Mouse (Mus musculus) MEL (cell line): ENCODE measurements around the gene Ell2. TPM values are rescaled to one million over a fixed set of nuclear protein-coding genes. Genes with fewer than 3 reads are reported as not detected.
A peak's percentile ranks its signal among the peaks of the same experiment; 100 is the strongest.

Experiments
- DNase-seq: peaks from one replicate; pipeline ENCODE4 v3.0.0; 2011; ENCODE audit warnings: low read depth, low spot score
- H3K27ac ChIP-seq: 2 replicates; pipeline ENCODE4 v1.5.1; 2012; ENCODE audit warnings: low read depth, mild to moderate bottlenecking, control low read depth, low read length, moderate library complexity; ENCODE audit not compliant: control insufficient read depth
- H3K27me3 ChIP-seq, 2 experiments: fragments of 150-350 bp in 1 of 2; sonication (generic) in 1 of 2; 2 replicates each; pipeline ENCODE4 v1.6.1; 2012; ENCODE audit warnings: low read length in 2 of 2, mild to moderate bottlenecking in 2 of 2, improper control_type of control experiment in 1 of 2, moderate library complexity in 1 of 2; ENCODE audit not compliant: insufficient read depth in 2 of 2, control insufficient read depth in 1 of 2
- H3K36me3 ChIP-seq, 2 experiments: 2 replicates each; pipeline ENCODE4 v1.6.1; 2012 to 2014; ENCODE audit warnings: low read length in 2 of 2, improper control_type of control experiment in 1 of 2, inconsistent platforms in 1 of 2, mild to moderate bottlenecking in 1 of 2; ENCODE audit not compliant: insufficient read depth in 2 of 2, control insufficient read depth in 1 of 2
- H3K4me1 ChIP-seq, 2 experiments: fragments of 150-350 bp in 1 of 2; sonication (generic) in 1 of 2; 2 replicates each; pipeline ENCODE4 v1.6.1; 2012; ENCODE audit warnings: low read length in 2 of 2, improper control_type of control experiment in 1 of 2, mild to moderate bottlenecking in 1 of 2; ENCODE audit not compliant: insufficient read depth in 2 of 2, control insufficient read depth in 1 of 2
- H3K4me3 ChIP-seq, 2 experiments: fragments of 150-350 bp in 1 of 2; sonication (generic) in 1 of 2; 2 replicates each; pipeline ENCODE4 v1.5.1; 2012; ENCODE audit warnings: low read depth in 2 of 2, low read length in 2 of 2, mild to moderate bottlenecking in 2 of 2, moderate library complexity in 2 of 2, control low read depth in 1 of 2, improper control_type of control experiment in 1 of 2; ENCODE audit not compliant: control insufficient read depth in 1 of 2, insufficient read depth in 1 of 2
- H3K79me2 ChIP-seq: 2 replicates; pipeline ENCODE4 v1.6.1; 2012; ENCODE audit warnings: mild to moderate bottlenecking, low read length, moderate library complexity; ENCODE audit not compliant: control insufficient read depth, poor library complexity, insufficient read depth
- H3K9ac ChIP-seq: 2 replicates; pipeline ENCODE4 v1.6.1; 2012; ENCODE audit warnings: low read depth, mild to moderate bottlenecking, control low read depth, low read length, moderate library complexity; ENCODE audit not compliant: control insufficient read depth, poor library complexity, severe bottlenecking
- H3K9me3 ChIP-seq: fragments of 150-350 bp; sonication (generic); replicated peaks from 2 replicates; pipeline ENCODE4 v1.6.1; 2012; ENCODE audit warnings: mild to moderate bottlenecking, low read length, improper control_type of control experiment, moderate library complexity; ENCODE audit not compliant: insufficient read depth
- BHLHE40 ChIP-seq: IDR thresholded peaks from 2 replicates; pipeline ENCODE4 v1.6.1; 2012; ENCODE audit warnings: low read depth, mild to moderate bottlenecking, inconsistent platforms, low read length, improper control_type of control experiment, borderline replicate concordance
- EP300 ChIP-seq, 2 experiments: IDR thresholded peaks; 2 replicates each; pipeline ENCODE4 v1.6.1; 2011; ENCODE audit warnings: improper control_type of control experiment in 2 of 2, low read length in 2 of 2, low read depth in 1 of 2, mild to moderate bottlenecking in 1 of 2
- GABPA ChIP-seq: IDR thresholded peaks from 2 replicates; pipeline ENCODE4 v1.6.1; 2012; ENCODE audit warnings: low read depth, mild to moderate bottlenecking, inconsistent platforms, low read length, improper control_type of control experiment, moderate library complexity
- GATA1 ChIP-seq: IDR thresholded peaks from 2 replicates; pipeline ENCODE4 v1.6.1; 2011; ENCODE audit warnings: low read depth, low read length, improper control_type of control experiment
- JUND ChIP-seq: IDR thresholded peaks from 2 replicates; pipeline ENCODE4 v1.6.1; 2011; ENCODE audit warnings: low read depth, mild to moderate bottlenecking, improper control_type of control experiment, low read length
- KAT2A ChIP-seq: conservative IDR thresholded peaks from 2 replicates; pipeline ENCODE4 v1.6.1; 2012; ENCODE audit warnings: low read depth, low read length, improper control_type of control experiment, inconsistent platforms
- MAX ChIP-seq: IDR thresholded peaks from 2 replicates; pipeline ENCODE4 v1.6.1; 2011; ENCODE audit warnings: low read length, improper control_type of control experiment
- MAZ ChIP-seq: IDR thresholded peaks from 2 replicates; pipeline ENCODE4 v1.6.1; 2012; ENCODE audit warnings: low read depth, mild to moderate bottlenecking, inconsistent platforms, low read length, improper control_type of control experiment
- MXI1 ChIP-seq: IDR thresholded peaks from 2 replicates; pipeline ENCODE4 v1.6.1; 2011; ENCODE audit warnings: mild to moderate bottlenecking, low read depth, low read length, improper control_type of control experiment
- MYB ChIP-seq: IDR thresholded peaks from 2 replicates; pipeline ENCODE4 v1.6.1; 2011; ENCODE audit warnings: mild to moderate bottlenecking, low read depth, low read length, improper control_type of control experiment
- POLR2A ChIP-seq, 2 experiments: IDR thresholded peaks; 2 replicates each; pipeline ENCODE4 v1.6.1; 2011 to 2012; ENCODE audit warnings: low read length in 2 of 2, mild to moderate bottlenecking in 2 of 2, control low read depth in 1 of 2, improper control_type of control experiment in 1 of 2, low read depth in 1 of 2, moderate library complexity in 1 of 2; ENCODE audit not compliant: control insufficient read depth in 1 of 2, insufficient read depth in 1 of 2, poor library complexity in 1 of 2
- POLR2AphosphoS2 ChIP-seq: IDR thresholded peaks from 2 replicates; pipeline ENCODE4 v1.6.1; 2011; ENCODE audit warnings: low read length, improper control_type of control experiment
- POLR2AphosphoS5 ChIP-seq: IDR thresholded peaks from 2 replicates; pipeline ENCODE4 v1.6.1; 2012; ENCODE audit warnings: low read depth, borderline replicate concordance, mild to moderate bottlenecking, inconsistent platforms, low read length, moderate library complexity, mixed read lengths
- RAD21 ChIP-seq: IDR thresholded peaks from 2 replicates; pipeline ENCODE4 v1.6.1; 2011; ENCODE audit warnings: mild to moderate bottlenecking, low read depth, low read length, improper control_type of control experiment
- TAL1 ChIP-seq: IDR thresholded peaks from 2 replicates; pipeline ENCODE4 v1.6.1; 2012; ENCODE audit warnings: mild to moderate bottlenecking, inconsistent platforms, low read length, moderate library complexity, mixed read lengths
- TCF12 ChIP-seq: IDR thresholded peaks from 2 replicates; pipeline ENCODE4 v1.6.1; 2014; ENCODE audit warnings: low read depth, mild to moderate bottlenecking, inconsistent platforms, low read length, improper control_type of control experiment, moderate library complexity
- USF1 ChIP-seq: IDR thresholded peaks from 2 replicates; pipeline ENCODE4 v1.6.1; 2014; ENCODE audit warnings: low read depth, mild to moderate bottlenecking, inconsistent platforms, low read length, improper control_type of control experiment, moderate library complexity
- USF2 ChIP-seq, 2 experiments: IDR thresholded peaks; 2 replicates each; pipeline ENCODE4 v1.6.1; 2011 to 2012; ENCODE audit warnings: improper control_type of control experiment in 2 of 2, low read length in 2 of 2, borderline replicate concordance in 1 of 2, inconsistent platforms in 1 of 2, low read depth in 1 of 2, mild to moderate bottlenecking in 1 of 2; ENCODE audit not compliant: insufficient read depth in 1 of 2
- ZKSCAN1 ChIP-seq: IDR thresholded peaks from 2 replicates; pipeline ENCODE4 v1.6.1; 2012; ENCODE audit warnings: low read depth, mild to moderate bottlenecking, inconsistent platforms, low read length, improper control_type of control experiment, moderate library complexity
- ZMIZ1 ChIP-seq: IDR thresholded peaks from 2 replicates; pipeline ENCODE4 v1.6.1; 2012; ENCODE audit warnings: low read depth, mild to moderate bottlenecking, inconsistent platforms, low read length, improper control_type of control experiment, moderate library complexity
- ZNF384 ChIP-seq: IDR thresholded peaks from 2 replicates; pipeline ENCODE4 v1.6.1; 2012; ENCODE audit warnings: low read depth, mild to moderate bottlenecking, inconsistent platforms, low read length, improper control_type of control experiment
- polyA plus RNA-seq, 2 experiments: library from polyadenylated mRNA; stranded (reverse) in 1 of 2; unstranded in 1 of 2; fragments of >175 nt in 1 of 2; fragments of >200 nt in 1 of 2; gene quantifications; 2 replicates each; pipeline versions ENCODE4 v1.2.1 to v1.2.4; 2012; ENCODE audit warnings: low replicate concordance in 2 of 2, low read depth in 1 of 2; ENCODE audit not compliant: insufficient read length in 2 of 2, insufficient read depth in 1 of 2, missing spikeins in 1 of 2
- total RNA-seq: library from RNA; depleted of rRNA; stranded (reverse); fragments of 300-350 nt; gene quantifications from 2 replicates; pipeline ENCODE4 v1.2.3, GENCODE M21; 2012

Ell2 gene
- total and polyA plus RNA-seq, 3 experiments = 25.0 to 77.1 (median 52.5) TPM

DNA sequence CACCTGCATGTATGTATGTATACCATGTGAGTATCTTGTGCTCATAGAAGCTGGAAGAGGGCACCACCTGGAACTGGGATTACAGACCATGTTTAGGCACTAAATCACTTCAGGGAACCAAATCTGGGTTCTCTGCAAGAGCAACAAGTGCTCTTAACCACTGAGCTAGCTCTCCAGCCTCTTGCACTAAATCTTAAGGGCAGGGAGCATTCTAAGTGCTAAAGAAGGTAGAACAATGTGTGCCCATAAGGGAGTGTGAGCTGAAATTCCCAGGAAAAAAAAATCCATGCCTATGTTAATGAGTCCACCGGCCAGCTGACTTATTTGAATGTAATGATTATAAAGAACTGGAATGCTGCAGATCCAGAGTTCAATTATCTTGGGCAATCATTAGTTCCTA is 101.4 kb downstream of the Ell2 start:
- TF ChIP-seq POLR2AphosphoS5 (no peak), ZKSCAN1 (no peak), KAT2A (no peak), MAZ (no peak), MYB (no peak), MAX (no peak), EP300 (IDR thresholded peaks at IDR 0.05; ENCODE audit: low read depth in 1 of 2, low read length in 2 of 2) (no peak), JUND (no peak), TAL1 (no peak), ZNF384 (no peak), ZMIZ1 (no peak)
- no peak for DNase-seq
- Histone ChIP-seq H3K4me1 (no peaks in the 10 kb centered on the region), H3K79me2 (no peaks in the 10 kb centered on the region), H3K9ac (no peak overlapping the region), H3K27ac (no peak overlapping the region), H3K9me3 (no peaks in the 10 kb centered on the region), H3K4me3 (no peak overlapping the region), H3K27me3 (no peaks in the 10 kb centered on the region), H3K36me3 (no peaks in the 10 kb centered on the region)

DNA sequence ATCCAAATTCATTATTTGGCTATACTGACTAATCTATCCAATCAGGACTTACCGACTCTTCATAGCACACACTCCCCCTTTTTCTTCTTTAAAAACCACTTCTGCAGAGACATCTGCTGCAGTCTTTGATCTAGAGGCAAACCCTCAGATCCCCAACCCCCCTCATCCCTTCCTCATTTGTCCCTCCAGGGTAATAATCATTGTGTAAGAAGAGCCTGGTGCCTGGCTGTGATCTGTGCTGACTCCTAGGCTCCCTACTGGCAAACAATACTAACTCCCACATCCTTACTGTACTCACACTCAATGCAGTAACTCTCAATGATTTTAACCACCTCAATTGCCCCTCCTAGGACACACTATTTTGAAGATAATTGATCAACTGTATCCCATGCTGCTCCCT is 103.4 kb downstream of the Ell2 start:
- Histone ChIP-seq H3K27ac (no peak overlapping the region), H3K27me3 (no peaks in the 10 kb centered on the region), H3K4me3 (no peak overlapping the region), H3K9me3 (no peaks in the 10 kb centered on the region), H3K4me1 (no peaks in the 10 kb centered on the region), H3K36me3 (no peaks in the 10 kb centered on the region), H3K79me2 (no peaks in the 10 kb centered on the region), H3K9ac (no peak overlapping the region)
- no peak for TF ChIP-seq RAD21
- TF ChIP-seq GABPA = no peak
- TF ChIP-seq POLR2AphosphoS2 = no peak
- TF ChIP-seq POLR2A (IDR thresholded peaks at IDR 0.05; ENCODE audit: control insufficient read depth in 1 of 2, insufficient read depth in 1 of 2, low read depth in 1 of 2, low read length in 2 of 2, poor library complexity in 1 of 2) = no peak
- DNase-seq = no peak

GRCm38 (mm10) chr13:75817183-75817582 is 110.6 kb downstream of the Ell2 start:
- H3K4me1 ChIP-seq = peaks cover 3 to 5% of the 10 kb centered on the region in 2 experiments; a peak in 3 of 4 replicates
- no peak for TF ChIP-seq MXI1
- TF ChIP-seq USF1 = no peak
- TF ChIP-seq BHLHE40 = no peak
- peak; percentile 71; the same call in 1 of the 2 replicates for TF ChIP-seq TCF12
- TF ChIP-seq GATA1 = peak; percentile 82
- TF ChIP-seq USF2 (IDR thresholded peaks at IDR 0.05; ENCODE audit: borderline replicate concordance in 1 of 2, insufficient read depth in 1 of 2, low read depth in 1 of 2, low read length in 2 of 2) = no peak
- peak; percentile 82 to 93 for TF ChIP-seq EP300 (IDR thresholded peaks at IDR 0.05; ENCODE audit: low read depth in 1 of 2, low read length in 2 of 2)
- peak; percentile 84 for TF ChIP-seq TAL1
- H3K27ac ChIP-seq = no peak overlapping the region
- peak; percentile 85 for DNase-seq
- no peak overlapping the region for H3K9ac ChIP-seq
- no peak overlapping the region for H3K4me3 ChIP-seq
- peaks cover 0 to 10% of the 10 kb centered on the region in 2 experiments; a peak in 2 of 4 replicates for H3K36me3 ChIP-seq
- H3K79me2 ChIP-seq = no peaks in the 10 kb centered on the region
- no peaks in the 10 kb centered on the region for H3K27me3 ChIP-seq
- no peaks in the 10 kb centered on the region for H3K9me3 ChIP-seq
